9 mouse cellular contexts compared by ENCODE assay signal in the genomic region with DNA sequence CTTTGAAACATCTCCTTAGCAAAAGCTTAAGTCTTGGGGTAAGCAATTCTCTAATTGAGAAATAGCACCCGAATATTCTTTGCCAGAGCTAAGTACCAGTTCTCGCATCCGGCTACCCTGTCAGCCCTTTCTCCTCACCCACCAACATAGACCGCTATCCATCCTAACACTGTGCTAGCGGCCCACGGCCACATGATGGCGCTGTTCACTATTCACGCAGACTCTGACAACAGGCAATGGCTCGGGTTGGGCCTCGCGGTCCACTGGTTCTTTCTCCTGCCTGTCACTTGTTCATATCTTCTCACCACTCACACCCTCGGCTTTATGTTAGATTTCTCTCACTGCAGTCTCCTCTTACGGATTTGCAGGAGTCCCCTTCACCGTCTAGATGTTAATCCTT. TPM values are rescaled to one million over a fixed set of nuclear protein-coding genes. Genes with fewer than 3 reads are reported as not detected.
A peak's percentile ranks its signal among the peaks of the same experiment; 100 is the strongest.
DNase-seq lines count a peak whose midpoint lies in the region; ATAC-seq lines count a peak whose summit lies in the region.
"Had no signal": no experiment of that assay in that cellular context is flagged by ENCODE, and none has a peak within 500 bp of the region (broad histone marks: within the 10 kb centered on the region; RNA-seq: fewer than 3 reads in every experiment).

No protein-coding gene starts in this region.

- H3K27ac ChIP-seq in intestine, embryonic 14.5 days (ENCODE audit: low read depth) = no peak overlapping the region
- H3K27ac ChIP-seq in intestine, embryonic 15.5 days = no peak overlapping the region
- no peak overlapping the region for H3K27ac ChIP-seq in neural tube, embryonic 11.5 days (ENCODE audit: low read depth, low read length)

- no peaks in the 10 kb centered on the region for H3K36me3 ChIP-seq in intestine, embryonic 14.5 days (ENCODE audit: control insufficient read depth, insufficient read depth, low read length)
- H3K36me3 ChIP-seq in intestine, embryonic 15.5 days = no peaks in the 10 kb centered on the region
- H3K36me3 ChIP-seq in neural tube, embryonic 11.5 days (ENCODE audit: control insufficient read depth, insufficient read depth, low read length) = no peaks in the 10 kb centered on the region

- intact Hi-C loops in left cerebral cortex, postnatal 4 days (cut with DNase I) = no loop called here

- no peaks in the 10 kb centered on the region for H3K9me3 ChIP-seq in intestine, embryonic 14.5 days (ENCODE audit: control insufficient read depth, low read length)
- no peaks in the 10 kb centered on the region for H3K9me3 ChIP-seq in intestine, embryonic 15.5 days
- H3K9me3 ChIP-seq in neural tube, embryonic 11.5 days (ENCODE audit: control insufficient read depth, low read length) = no peaks in the 10 kb centered on the region

- no peaks in the 10 kb centered on the region for H3K4me1 ChIP-seq in intestine, embryonic 14.5 days (replicated peaks; ENCODE audit: control insufficient read depth, insufficient read depth, low read length)
- no peaks in the 10 kb centered on the region for H3K4me1 ChIP-seq in intestine, embryonic 15.5 days (replicated peaks)
- H3K4me1 ChIP-seq in neural tube, embryonic 11.5 days (ENCODE audit: control insufficient read depth, insufficient read depth, low read length) = no peaks in the 10 kb centered on the region

- no peak overlapping the region for H3K4me3 ChIP-seq in intestine, embryonic 14.5 days (ENCODE audit: low read depth, low read length)
- no peak overlapping the region for H3K4me3 ChIP-seq in intestine, embryonic 15.5 days (replicated peaks)
- H3K4me3 ChIP-seq in neural tube, embryonic 11.5 days (ENCODE audit: low read depth, low read length) = no peak overlapping the region

- H3K9ac ChIP-seq in intestine, embryonic 14.5 days (ENCODE audit: low read length) = no peak overlapping the region
- H3K9ac ChIP-seq in intestine, embryonic 15.5 days = no peak overlapping the region
- no peak overlapping the region for H3K9ac ChIP-seq in neural tube, embryonic 11.5 days (ENCODE audit: low read length)

- 53% methylated on average over 14 of the region's 14 CpGs for WGBS in intestine, embryonic 14.5 days
- WGBS in intestine, embryonic 15.5 days = 48% methylated on average over 14 of the region's 14 CpGs
- WGBS in neural tube, embryonic 11.5 days = 53% methylated on average over 14 of the region's 14 CpGs

- DNase-seq in intestine, embryonic 14.5 days (ENCODE audit: low spot score) = peak; percentile 64
- peak; percentile 31 to 48 for DNase-seq in CD8-positive naive resting alpha-beta T cell, adult 2 months (ENCODE audit: low read depth in 2 of 2, low spot score in 2 of 2)
- DNase-seq in adrenal gland, postnatal 36 days = peak; percentile 74 to 76
- DNase-seq in forelimb bud, embryonic 11.5 days (ENCODE audit: low read depth, low spot score) = peak; percentile 20
- peak; percentile 48 for DNase-seq in left cerebral cortex, postnatal 4 days
- peak; percentile 42 for DNase-seq in neural tube, embryonic 11.5 days (ENCODE audit: low spot score)

- no peak for ATAC-seq in intestine, embryonic 14.5 days (replicated peaks; ENCODE audit: low FRiP score, low TSS enrichment, low read depth)
- no peak for ATAC-seq in intestine, embryonic 15.5 days
- ATAC-seq in neural tube, embryonic 11.5 days (ENCODE audit: insufficient read depth, low FRiP score, low TSS enrichment) = no peak
- no peak; the same call in 1 of the 2 replicates for ATAC-seq in erythroblast, adult 5-6 weeks (replicated peaks; ENCODE audit: low FRiP score, poor library complexity, severe bottlenecking)

- no peaks in the 10 kb centered on the region for H3K27me3 ChIP-seq in intestine, embryonic 14.5 days (replicated peaks; ENCODE audit: control insufficient read depth, insufficient read depth, low read length)
- no peaks in the 10 kb centered on the region for H3K27me3 ChIP-seq in intestine, embryonic 15.5 days (replicated peaks)
- no peaks in the 10 kb centered on the region for H3K27me3 ChIP-seq in neural tube, embryonic 11.5 days (ENCODE audit: control insufficient read depth, insufficient read depth, low read length)

- no peak overlapping the region for H3K4me2 ChIP-seq in intestine, embryonic 14.5 days (ENCODE audit: low read length)
- H3K4me2 ChIP-seq in intestine, embryonic 15.5 days (replicated peaks) = no peak overlapping the region
- H3K4me2 ChIP-seq in neural tube, embryonic 11.5 days (ENCODE audit: low read depth) = no peak overlapping the region

RNA-seq across cellular contexts. Expression of gene Pla2g12a, which starts 14.7 kb away (rescaled TPM):
- polyA plus RNA-seq in intestine, embryonic 14.5 days (2014; fragmentation: Nextera tagmentation; extraction: Ambion mirVana) = 62.4 and 67.0 TPM in 2 replicates
- 68.9 and 69.1 TPM in 2 replicates for polyA plus RNA-seq in intestine, embryonic 15.5 days (2015; fragmentation: Nextera tagmentation; extraction: Ambion mirVana)
- total RNA-seq in adrenal gland, postnatal 36 days (2021) = 10 to 100 TPM; 34.8 to 48.0 TPM
- 10 to 100 TPM; 14.3 to 19.0 TPM for total RNA-seq in left cerebral cortex, postnatal 4 days (2021)
- polyA plus RNA-seq in neural tube, embryonic 11.5 days (2014; fragmentation: Nextera tagmentation; extraction: Ambion mirVana) = 20.9 and 22.9 TPM in 2 replicates
- 16.1 and 29.0 TPM in 2 replicates for total RNA-seq in erythroblast, adult 5-6 weeks (2015; ENCODE audit: low replicate concordance)
- 25.8 and 27.9 TPM in 2 replicates for total RNA-seq in erythroblast, adult 5-6 weeks (2017; ENCODE audit: low replicate concordance)

RNA-seq across cellular contexts. Expression of gene Cfi, which starts 28.0 kb away (rescaled TPM):
- polyA plus RNA-seq in intestine, embryonic 14.5 days (2014; fragmentation: Nextera tagmentation; extraction: Ambion mirVana) = 30.0 and 34.5 TPM in 2 replicates
- polyA plus RNA-seq in intestine, embryonic 15.5 days (2015; fragmentation: Nextera tagmentation; extraction: Ambion mirVana) = 57.2 and 57.9 TPM in 2 replicates
- under 1 TPM in 1 of 2 experiments, not detected in 1; 0.36 TPM for total RNA-seq in adrenal gland, postnatal 36 days (2021)
- total RNA-seq in left cerebral cortex, postnatal 4 days (2021) = not detected
- polyA plus RNA-seq in neural tube, embryonic 11.5 days (2014; fragmentation: Nextera tagmentation; extraction: Ambion mirVana) = 0.15 TPM in 1 of 2 replicates, not detected in the other
- not detected in 2 replicates for total RNA-seq in erythroblast, adult 5-6 weeks (2015; ENCODE audit: low replicate concordance)
- not detected in 2 replicates for total RNA-seq in erythroblast, adult 5-6 weeks (2017; ENCODE audit: low replicate concordance)
- total RNA-seq: layer of hippocampus, adult 18-20 months had no signal

RNA-seq across cellular contexts. Expression of gene Gar1, which starts 32.5 kb away (rescaled TPM):
- polyA plus RNA-seq in intestine, embryonic 14.5 days (2014; fragmentation: Nextera tagmentation; extraction: Ambion mirVana) = 45.0 TPM in 2 replicates
- 87.7 and 93.2 TPM in 2 replicates for polyA plus RNA-seq in intestine, embryonic 15.5 days (2015; fragmentation: Nextera tagmentation; extraction: Ambion mirVana)
- 10 to 100 TPM; 48.6 to 54.7 TPM for total RNA-seq in adrenal gland, postnatal 36 days (2021)
- 10 to 100 TPM; 48.5 to 49.7 TPM for total RNA-seq in left cerebral cortex, postnatal 4 days (2021)
- 39.1 and 50.2 TPM in 2 replicates for polyA plus RNA-seq in neural tube, embryonic 11.5 days (2014; fragmentation: Nextera tagmentation; extraction: Ambion mirVana)
- 14.4 and 15.3 TPM in 2 replicates for total RNA-seq in erythroblast, adult 5-6 weeks (2015; ENCODE audit: low replicate concordance)
- total RNA-seq in erythroblast, adult 5-6 weeks (2017; ENCODE audit: low replicate concordance) = 12.7 and 14.8 TPM in 2 replicates

RNA-seq across cellular contexts. Expression of gene Casp6, which starts 37.5 kb away (rescaled TPM):
- 114 and 122 TPM in 2 replicates for polyA plus RNA-seq in intestine, embryonic 14.5 days (2014; fragmentation: Nextera tagmentation; extraction: Ambion mirVana)
- polyA plus RNA-seq in intestine, embryonic 15.5 days (2015; fragmentation: Nextera tagmentation; extraction: Ambion mirVana) = 142 and 147 TPM in 2 replicates
- 10 to 100 TPM; 28.3 to 44.9 TPM for total RNA-seq in adrenal gland, postnatal 36 days (2021)
- total RNA-seq in left cerebral cortex, postnatal 4 days (2021) = 1 to 10 TPM; 8.3 to 9.9 TPM
- polyA plus RNA-seq in neural tube, embryonic 11.5 days (2014; fragmentation: Nextera tagmentation; extraction: Ambion mirVana) = 58.5 and 60.4 TPM in 2 replicates
- 4.6 and 20.6 TPM in 2 replicates for total RNA-seq in erythroblast, adult 5-6 weeks (2015; ENCODE audit: low replicate concordance)
- total RNA-seq in erythroblast, adult 5-6 weeks (2017; ENCODE audit: low replicate concordance) = 3.6 and 6.9 TPM in 2 replicates

RNA-seq across cellular contexts. Expression of gene Rrh, which starts 41.3 kb away (rescaled TPM):
- polyA plus RNA-seq in intestine, embryonic 14.5 days (2014; fragmentation: Nextera tagmentation; extraction: Ambion mirVana) = 0.08 TPM in 1 of 2 replicates, not detected in the other
- not detected in 2 replicates for polyA plus RNA-seq in intestine, embryonic 15.5 days (2015; fragmentation: Nextera tagmentation; extraction: Ambion mirVana)
- not detected for total RNA-seq in adrenal gland, postnatal 36 days (2021)
- total RNA-seq in left cerebral cortex, postnatal 4 days (2021) = 1 to 10 TPM; 1.2 to 1.4 TPM
- polyA plus RNA-seq in neural tube, embryonic 11.5 days (2014; fragmentation: Nextera tagmentation; extraction: Ambion mirVana) = not detected in 2 replicates
- total RNA-seq in erythroblast, adult 5-6 weeks (2015; ENCODE audit: low replicate concordance) = not detected in 2 replicates
- not detected in 2 replicates for total RNA-seq in erythroblast, adult 5-6 weeks (2017; ENCODE audit: low replicate concordance)

Comparison
In these comparisons a context has a peak if more than half of its experiments do, and no peak if none do; other contexts are left out.
1. DNase-seq: peak in every context shown above with its lines; median percentile 75 in adrenal gland, postnatal 36 days; 64 in intestine, embryonic 14.5 days; 48 in left cerebral cortex, postnatal 4 days; 42 in neural tube, embryonic 11.5 days; 40 in CD8-positive naive resting alpha-beta T cell, adult 2 months; 20 in forelimb bud, embryonic 11.5 days.